Mouse (Mus musculus): ENCODE results near the gene Sprr2k. TPM values are rescaled to one million over a fixed set of nuclear protein-coding genes. Genes with fewer than 3 reads are reported as not detected.
"Not testable (repeated sequence)": the region's sequence is repeated elsewhere in the genome, so short reads cannot be mapped to it uniquely, and the experiment has no call there.

Gene Sprr2k
- polyA plus RNA-seq, 1 experiment from 2014 or later: not detected

- H3K4me1 ChIP-seq (replicated peaks); H3K9me3 ChIP-seq; H3K36me3 ChIP-seq; H3K9ac ChIP-seq; H3K27me3 ChIP-seq; ATAC-seq (ENCODE audit: low FRiP score); H3K4me3 ChIP-seq; H3K4me2 ChIP-seq; H3K27ac ChIP-seq: not testable (repeated sequence)
Measured at GRCm38 (mm10) chr3:92481249-92481648, 48.9 kb downstream of the Sprr2k start.

Other genes with a start within 250 kb of the Sprr2k start
- gene Sprr2a1, start 216.8 kb upstream of the Sprr2k start, polyA plus RNA-seq (2015; fragmentation: Nextera tagmentation; extraction: Ambion mirVana): not detected in 2 replicates
- gene Sprr2a2, start 216.7 kb upstream of the Sprr2k start, polyA plus RNA-seq (2015; fragmentation: Nextera tagmentation; extraction: Ambion mirVana): not detected in 2 replicates
- not detected in 2 replicates for gene Sprr2a3, start 147.2 kb upstream of the Sprr2k start, polyA plus RNA-seq (2015; fragmentation: Nextera tagmentation; extraction: Ambion mirVana)
- gene Sprr2b, start 116.0 kb upstream of the Sprr2k start, polyA plus RNA-seq (2015; fragmentation: Nextera tagmentation; extraction: Ambion mirVana): 0.35 TPM in 1 of 2 replicates, not detected in the other
- gene Sprr2d, start 93.4 kb upstream of the Sprr2k start, polyA plus RNA-seq (2015; fragmentation: Nextera tagmentation; extraction: Ambion mirVana): not detected in 2 replicates
- not detected in 2 replicates for gene Sprr2e, start 80.4 kb upstream of the Sprr2k start, polyA plus RNA-seq (2015; fragmentation: Nextera tagmentation; extraction: Ambion mirVana)
- not detected in 2 replicates for gene Sprr2f, start 67.4 kb upstream of the Sprr2k start, polyA plus RNA-seq (2015; fragmentation: Nextera tagmentation; extraction: Ambion mirVana)
- not detected in 2 replicates for gene Sprr2h, start 46.9 kb upstream of the Sprr2k start, polyA plus RNA-seq (2015; fragmentation: Nextera tagmentation; extraction: Ambion mirVana)
- gene Sprr2i, start 24.6 kb upstream of the Sprr2k start, polyA plus RNA-seq (2015; fragmentation: Nextera tagmentation; extraction: Ambion mirVana): not detected in 2 replicates
- gene Sprr2j-ps, start 14.5 kb upstream of the Sprr2k start, polyA plus RNA-seq (2015; fragmentation: Nextera tagmentation; extraction: Ambion mirVana): not detected in 2 replicates
- gene Gm9774, start 3.2 kb upstream of the Sprr2k start, polyA plus RNA-seq (2015; fragmentation: Nextera tagmentation; extraction: Ambion mirVana): 9.0 and 11.1 TPM in 2 replicates
- not detected in 2 replicates for gene Sprr1b, start 6.2 kb downstream of the Sprr2k start, polyA plus RNA-seq (2015; fragmentation: Nextera tagmentation; extraction: Ambion mirVana)
- gene Sprr3, start 26.1 kb downstream of the Sprr2k start, polyA plus RNA-seq (2015; fragmentation: Nextera tagmentation; extraction: Ambion mirVana): not detected in 2 replicates
- gene Sprr1a, start 53.3 kb downstream of the Sprr2k start, polyA plus RNA-seq (2015; fragmentation: Nextera tagmentation; extraction: Ambion mirVana): not detected in 2 replicates
- gene Sprr4, start 67.9 kb downstream of the Sprr2k start, polyA plus RNA-seq (2015; fragmentation: Nextera tagmentation; extraction: Ambion mirVana): not detected in 2 replicates
- not detected in 2 replicates for gene 2310046K23Rik, start 101.9 kb downstream of the Sprr2k start, polyA plus RNA-seq (2015; fragmentation: Nextera tagmentation; extraction: Ambion mirVana)
- not detected in 2 replicates for gene Ivl, start 141.2 kb downstream of the Sprr2k start, polyA plus RNA-seq (2015; fragmentation: Nextera tagmentation; extraction: Ambion mirVana)
- gene Smcp, start 156.4 kb downstream of the Sprr2k start, polyA plus RNA-seq (2015; fragmentation: Nextera tagmentation; extraction: Ambion mirVana): not detected in 2 replicates
- not detected in 2 replicates for gene 2210017I01Rik, start 174.9 kb downstream of the Sprr2k start, polyA plus RNA-seq (2015; fragmentation: Nextera tagmentation; extraction: Ambion mirVana)
- gene Lce6a, start 189.1 kb downstream of the Sprr2k start, polyA plus RNA-seq (2015; fragmentation: Nextera tagmentation; extraction: Ambion mirVana): not detected in 2 replicates
- gene Lce1a1, start 215.7 kb downstream of the Sprr2k start, polyA plus RNA-seq (2015; fragmentation: Nextera tagmentation; extraction: Ambion mirVana): not detected in 2 replicates
- not detected in 2 replicates for gene Lce1b, start 224.3 kb downstream of the Sprr2k start, polyA plus RNA-seq (2015; fragmentation: Nextera tagmentation; extraction: Ambion mirVana)
- not detected in 2 replicates for gene Lce1a2, start 237.7 kb downstream of the Sprr2k start, polyA plus RNA-seq (2015; fragmentation: Nextera tagmentation; extraction: Ambion mirVana)
- not detected in 2 replicates for gene Lce1c, start 246.7 kb downstream of the Sprr2k start, polyA plus RNA-seq (2015; fragmentation: Nextera tagmentation; extraction: Ambion mirVana)

All from hindbrain, embryonic 13.5 days (tissue).